Mouse (Mus musculus): ENCODE measurements at regions not wholly inside any gene's neighbourhood (a gene's known extent, or its start where the extent isn't known, plus 50 kb on each side); places are given as distances from the start of the nearest gene placed in this dataset.

DNA sequence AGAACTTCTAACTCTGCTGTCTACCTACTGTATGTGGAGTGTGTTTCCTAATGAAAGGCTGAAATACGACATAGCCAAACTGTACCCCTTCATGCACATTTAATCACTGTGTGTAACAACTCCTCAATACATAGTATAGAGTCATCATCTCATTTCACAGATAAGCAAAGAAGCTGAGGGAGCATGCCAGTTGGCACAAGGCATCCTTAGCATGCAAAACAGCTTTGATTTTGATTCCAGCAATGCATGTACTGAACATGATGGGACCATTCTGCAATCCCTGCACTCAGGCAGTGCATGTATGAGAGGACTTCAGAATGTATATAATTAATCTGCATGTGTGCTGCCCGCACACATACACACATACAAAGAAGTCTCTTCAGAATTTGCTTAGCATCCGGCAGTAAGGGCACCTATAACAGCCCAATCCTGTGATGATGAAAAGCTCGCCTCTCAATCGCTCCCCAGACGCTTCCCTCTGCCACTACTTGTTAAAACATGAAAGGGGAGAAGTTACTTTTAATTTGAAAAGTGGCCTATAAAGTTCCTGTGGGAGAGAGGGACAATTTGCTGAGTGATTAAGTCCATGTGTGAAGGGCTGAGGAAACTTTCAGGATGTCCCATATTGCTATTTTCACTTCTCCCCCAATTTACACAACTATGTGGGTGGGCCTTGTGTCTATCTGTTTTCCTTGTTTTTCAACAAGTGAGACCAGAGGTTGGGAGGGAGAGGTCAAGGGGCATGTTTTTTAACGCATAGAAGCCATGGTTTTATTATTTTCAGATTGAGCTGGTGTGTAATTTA, 569.0 kb upstream of the Intu start:
- TF ChIP-seq MYOG (IDR thresholded peaks at IDR 0.05; ENCODE audit: control insufficient read depth in 1 of 3, insufficient read depth in 1 of 3, insufficient read length in 2 of 3, low read depth in 2 of 3) (no peak), POLR2A (IDR thresholded peaks at IDR 0.05; ENCODE audit: insufficient read length, low read depth) (no peak), REST (IDR thresholded peaks at IDR 0.05; ENCODE audit: insufficient read depth, insufficient read length) (no peak), POLR2AphosphoS2 (IDR thresholded peaks at IDR 0.05; ENCODE audit: insufficient read length, low read depth) (no peak)

Data from myocyte (in vitro differentiated cells).